Mouse (Mus musculus): ENCODE results near the gene Syf2. TPM values are rescaled to one million over a fixed set of nuclear protein-coding genes. Genes with fewer than 3 reads are reported as not detected.
"Not testable (repeated sequence)": the region's sequence is repeated elsewhere in the genome, so short reads cannot be mapped to it uniquely, and the experiment has no call there.

Syf2 gene
- 61.9 and 64.7 TPM in 2 replicates for polyA plus RNA-seq (2015; fragmentation: Nextera tagmentation; extraction: Ambion mirVana)

DNA sequence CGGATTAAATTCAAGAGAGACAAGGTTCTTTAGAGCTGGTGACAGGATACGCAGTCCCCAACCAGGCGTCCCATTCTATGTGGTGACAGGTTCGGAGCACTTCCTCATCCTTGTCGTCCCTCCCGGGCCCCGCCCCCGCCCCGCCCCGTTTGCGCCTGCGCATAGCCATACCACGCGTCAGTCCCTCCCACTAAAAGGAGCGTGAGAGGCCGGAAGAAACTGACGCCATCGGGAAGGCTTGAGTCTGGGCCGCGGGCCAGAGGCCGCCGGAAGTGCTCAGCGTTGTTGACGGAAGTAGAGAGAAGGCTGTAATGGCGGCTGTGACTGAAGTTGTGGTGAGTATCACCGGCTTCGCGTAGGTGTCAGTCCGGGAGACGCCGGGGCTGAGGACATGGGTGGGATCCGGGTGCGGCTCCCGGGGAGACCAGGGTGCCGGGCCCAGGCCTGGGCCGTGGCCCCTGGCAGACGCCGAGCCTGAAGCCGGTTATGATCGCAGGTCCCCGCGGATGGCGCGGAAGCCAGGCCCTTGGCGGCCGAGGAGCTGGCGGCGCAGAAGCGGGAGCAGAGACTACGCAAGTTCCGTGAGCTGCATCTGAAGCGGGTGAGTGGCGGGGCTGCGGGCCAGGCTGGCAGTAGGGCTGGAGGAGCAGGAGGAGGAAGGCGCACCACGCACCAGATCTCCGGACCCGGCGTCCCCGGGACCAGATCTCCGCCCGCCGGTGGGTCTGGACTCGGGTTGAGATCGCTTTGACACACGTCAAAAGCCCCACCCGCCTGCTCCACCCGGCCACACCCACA is at the start of gene Syf2:
TSS of gene Syf2 (plus strand) at position 215 of the 798 bp plus-strand sequence.
- peaks cover 29% of the 10 kb centered on the region for H3K36me3 ChIP-seq (ENCODE audit: control insufficient read depth, insufficient read depth, low read length)

DNA sequence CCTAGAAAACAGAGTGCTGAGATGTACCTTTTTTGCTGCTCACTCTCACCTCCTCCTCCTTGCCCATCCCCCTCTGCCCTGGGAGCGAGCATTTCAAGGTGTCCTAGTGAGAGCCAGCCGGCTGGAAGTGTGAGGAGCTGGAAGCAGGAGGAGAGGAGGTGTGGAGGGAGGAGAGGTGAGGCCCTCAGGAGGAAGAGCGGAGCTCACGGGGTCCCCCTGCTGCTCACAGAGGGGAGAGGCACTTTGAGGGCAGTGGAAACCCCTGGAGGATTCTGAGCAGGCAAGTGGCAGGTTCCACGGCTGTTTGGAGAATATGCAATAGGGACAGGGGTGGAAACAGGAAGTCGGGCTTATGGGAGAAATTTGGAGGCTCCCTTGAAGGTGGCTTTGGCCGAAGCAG is 47.4 kb upstream of the Syf2 start:
- Histone ChIP-seq H3K9ac (ENCODE audit: low read depth, low read length) (no peak overlapping the region), H3K27me3 (ENCODE audit: control insufficient read depth, insufficient read depth, low read depth, low read length) (no peaks in the 10 kb centered on the region), H3K4me2 (ENCODE audit: low read length) (no peak overlapping the region), H3K36me3 (ENCODE audit: control insufficient read depth, insufficient read depth, low read length) (no peaks in the 10 kb centered on the region), H3K4me1 (ENCODE audit: control insufficient read depth, insufficient read depth, low read length) (peaks cover 8% of the 10 kb centered on the region), H3K9me3 (replicated peaks; ENCODE audit: control insufficient read depth, low read length, poor library complexity, severe bottlenecking) (no peaks in the 10 kb centered on the region), H3K4me3 (ENCODE audit: low read depth, low read length) (no peak overlapping the region), H3K27ac (ENCODE audit: low read length) (no peak overlapping the region)
- 41% methylated on average over 7 of the region's 7 CpGs for WGBS
- no peak for ATAC-seq

More for the DNA sequence above, at the start of gene Syf2:
- Histone ChIP-seq H3K4me1 (ENCODE audit: control insufficient read depth, insufficient read depth, low read length) (peaks cover 16% of the 10 kb centered on the region), H3K4me3 (ENCODE audit: low read depth, low read length) (peak within 1 kb of the TSS; percentile 97), H3K27ac (ENCODE audit: low read length) (peak within 1 kb of the TSS; percentile 86), H3K27me3 (ENCODE audit: control insufficient read depth, insufficient read depth, low read depth, low read length) (no peaks in the 10 kb centered on the region), H3K4me2 (ENCODE audit: low read length) (peak within 1 kb of the TSS; percentile 95), H3K9ac (ENCODE audit: low read depth, low read length) (peak within 1 kb of the TSS; percentile 84), H3K9me3 (replicated peaks; ENCODE audit: control insufficient read depth, low read length, poor library complexity, severe bottlenecking) (no peaks in the 10 kb centered on the region)
- ATAC-seq: peak; percentile 97
- WGBS: under 1% methylated on average over 62 of the region's 68 CpGs

DNA sequence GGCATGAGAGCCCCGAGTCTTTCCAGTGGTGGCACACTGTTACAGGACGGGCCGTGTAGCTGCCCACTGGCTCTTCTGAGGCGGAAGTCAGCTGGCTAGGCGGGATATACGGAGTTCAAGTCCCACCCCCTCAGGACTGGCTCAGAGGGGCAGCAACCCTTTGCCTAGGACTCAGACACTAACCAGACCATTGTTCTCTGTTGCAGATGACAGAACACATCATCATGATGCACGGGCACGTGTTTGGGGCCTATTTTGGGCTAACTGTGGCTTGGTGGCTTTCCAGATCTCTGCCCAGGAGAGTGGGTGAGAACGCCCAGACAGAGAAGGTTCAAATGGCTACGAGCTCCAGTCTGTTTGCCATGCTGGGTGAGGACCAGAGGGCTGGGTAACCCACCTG is 46.9 kb upstream of the Syf2 start:
- H3K36me3 ChIP-seq (ENCODE audit: control insufficient read depth, insufficient read depth, low read length): no peaks in the 10 kb centered on the region
- H3K4me1 ChIP-seq (ENCODE audit: control insufficient read depth, insufficient read depth, low read length): peaks cover 8% of the 10 kb centered on the region
- no peaks in the 10 kb centered on the region for H3K27me3 ChIP-seq (ENCODE audit: control insufficient read depth, insufficient read depth, low read depth, low read length)
- H3K4me2 ChIP-seq (ENCODE audit: low read length): no peak overlapping the region
- no peak overlapping the region for H3K4me3 ChIP-seq (ENCODE audit: low read depth, low read length)
- H3K27ac ChIP-seq (ENCODE audit: low read length): no peak overlapping the region
- WGBS: 93% methylated on average over 10 of the region's 10 CpGs
- ATAC-seq: no peak
- no peaks in the 10 kb centered on the region for H3K9me3 ChIP-seq (replicated peaks; ENCODE audit: control insufficient read depth, low read length, poor library complexity, severe bottlenecking)
- H3K9ac ChIP-seq (ENCODE audit: low read depth, low read length): no peak overlapping the region

DNA sequence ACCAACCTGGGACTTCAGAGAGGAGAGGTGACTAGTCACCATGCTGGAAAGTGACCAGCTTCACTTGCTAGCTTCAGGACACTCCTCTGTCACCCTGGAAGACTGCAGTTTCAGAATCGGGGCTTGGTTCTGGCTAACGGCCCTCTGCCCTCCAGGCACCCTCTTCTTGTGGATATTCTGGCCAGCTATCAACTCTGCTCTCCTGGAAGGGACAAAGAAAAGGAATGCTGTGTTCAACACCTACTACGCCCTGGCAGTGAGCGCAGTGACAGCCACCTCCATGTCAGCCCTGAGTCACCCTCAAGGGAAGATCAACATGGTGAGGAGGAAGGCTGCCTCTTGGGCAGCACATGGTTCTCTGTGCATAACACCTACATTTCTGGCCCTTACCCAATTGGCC is 46.3 kb upstream of the Syf2 start:
- no peak overlapping the region for H3K4me2 ChIP-seq (ENCODE audit: low read length)
- no peak for ATAC-seq
- 94% methylated on average over 4 of the region's 4 CpGs for WGBS
- no peak overlapping the region for H3K9ac ChIP-seq (ENCODE audit: low read depth, low read length)
- no peaks in the 10 kb centered on the region for H3K36me3 ChIP-seq (ENCODE audit: control insufficient read depth, insufficient read depth, low read length)
- H3K27ac ChIP-seq (ENCODE audit: low read length): no peak overlapping the region
- no peak overlapping the region for H3K4me3 ChIP-seq (ENCODE audit: low read depth, low read length)
- H3K4me1 ChIP-seq (ENCODE audit: control insufficient read depth, insufficient read depth, low read length): peaks cover 5% of the 10 kb centered on the region
- no peaks in the 10 kb centered on the region for H3K27me3 ChIP-seq (ENCODE audit: control insufficient read depth, insufficient read depth, low read depth, low read length)
- no peaks in the 10 kb centered on the region for H3K9me3 ChIP-seq (replicated peaks; ENCODE audit: control insufficient read depth, low read length, poor library complexity, severe bottlenecking)

DNA sequence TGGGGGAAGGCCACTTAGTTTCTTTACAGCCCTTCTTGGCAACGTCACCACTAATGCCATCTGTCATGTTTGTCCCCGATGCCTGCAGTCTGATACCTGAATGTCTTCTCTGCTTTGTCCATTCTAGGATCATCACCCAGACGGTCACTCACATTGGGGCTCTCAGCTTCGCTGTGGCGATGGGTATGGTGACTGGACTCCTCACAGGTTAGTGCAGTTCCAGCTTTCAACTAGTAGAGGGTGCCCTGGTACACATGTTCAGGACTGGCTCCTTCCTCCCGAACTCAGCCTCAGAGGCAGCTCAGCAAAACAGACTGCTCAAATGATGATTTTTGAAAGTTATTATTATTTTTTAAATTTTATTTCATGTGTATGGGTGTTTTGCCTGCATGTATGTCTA is 38.6 kb upstream of the Syf2 start:
- Histone ChIP-seq H3K27me3 (ENCODE audit: control insufficient read depth, insufficient read depth, low read depth, low read length) (no peaks in the 10 kb centered on the region), H3K9ac (ENCODE audit: low read depth, low read length) (no peak overlapping the region), H3K4me3 (ENCODE audit: low read depth, low read length) (no peak overlapping the region), H3K4me1 (ENCODE audit: control insufficient read depth, insufficient read depth, low read length) (no peaks in the 10 kb centered on the region), H3K27ac (ENCODE audit: low read length) (no peak overlapping the region), H3K4me2 (ENCODE audit: low read length) (no peak overlapping the region), H3K9me3 (replicated peaks; ENCODE audit: control insufficient read depth, low read length, poor library complexity, severe bottlenecking) (no peaks in the 10 kb centered on the region), H3K36me3 (ENCODE audit: control insufficient read depth, insufficient read depth, low read length) (peaks cover 4% of the 10 kb centered on the region)
- 82% methylated on average over 6 of the region's 6 CpGs for WGBS
- ATAC-seq: no peak

DNA sequence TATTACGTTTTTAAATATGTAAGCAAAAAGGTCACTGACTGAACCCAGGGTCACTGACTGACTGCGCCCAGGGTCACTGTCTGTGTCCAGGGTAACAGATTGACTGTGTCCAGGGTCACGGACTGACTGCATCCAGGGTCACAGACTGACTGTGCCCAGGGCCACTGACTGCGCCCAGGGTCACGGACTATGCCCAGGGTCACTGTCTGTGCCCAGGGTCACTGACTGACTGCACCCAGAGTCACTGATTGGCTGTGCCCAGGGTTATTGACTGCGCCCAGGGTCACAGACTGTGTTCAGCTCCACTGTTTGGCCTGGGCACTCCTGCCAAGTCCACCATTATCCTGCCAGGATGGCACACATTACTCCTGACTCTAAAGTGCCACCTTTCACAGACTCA is 33.4 kb upstream of the Syf2 start:
- Histone ChIP-seq H3K4me2 (ENCODE audit: low read length) (no peak overlapping the region), H3K4me3 (ENCODE audit: low read depth, low read length) (no peak overlapping the region), H3K27ac (ENCODE audit: low read length) (no peak overlapping the region), H3K36me3 (ENCODE audit: control insufficient read depth, insufficient read depth, low read length) (peaks cover 37% of the 10 kb centered on the region), H3K9ac (ENCODE audit: low read depth, low read length) (no peak overlapping the region), H3K27me3 (ENCODE audit: control insufficient read depth, insufficient read depth, low read depth, low read length) (no peaks in the 10 kb centered on the region), H3K4me1 (ENCODE audit: control insufficient read depth, insufficient read depth, low read length) (no peaks in the 10 kb centered on the region), H3K9me3 (replicated peaks; ENCODE audit: control insufficient read depth, low read length, poor library complexity, severe bottlenecking) (no peaks in the 10 kb centered on the region)
- 93% methylated on average over 6 of the region's 6 CpGs for WGBS
- ATAC-seq: no peak

DNA sequence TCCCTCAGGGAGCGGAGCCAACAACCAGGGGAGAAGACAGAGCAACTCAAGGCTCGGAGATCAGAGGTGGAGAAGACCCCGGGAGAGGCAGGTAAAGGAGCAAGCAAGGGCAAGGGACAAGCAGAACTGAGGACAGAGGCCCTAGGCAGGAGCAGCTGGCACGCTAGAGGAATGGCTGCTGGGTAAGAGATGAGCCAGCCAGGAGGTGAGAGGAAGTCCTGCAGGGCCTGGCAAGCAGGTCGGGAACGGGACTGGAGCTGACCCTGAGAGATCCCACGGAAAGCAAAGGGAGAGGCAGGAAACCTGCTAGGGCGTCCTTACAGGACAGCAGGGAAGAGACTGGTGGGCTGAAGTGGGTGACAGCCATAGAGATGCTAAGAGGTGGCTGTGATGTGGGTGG is 29.6 kb upstream of the Syf2 start:
- ATAC-seq: no peak
- 95% methylated on average over 8 of the region's 8 CpGs for WGBS

DNA sequence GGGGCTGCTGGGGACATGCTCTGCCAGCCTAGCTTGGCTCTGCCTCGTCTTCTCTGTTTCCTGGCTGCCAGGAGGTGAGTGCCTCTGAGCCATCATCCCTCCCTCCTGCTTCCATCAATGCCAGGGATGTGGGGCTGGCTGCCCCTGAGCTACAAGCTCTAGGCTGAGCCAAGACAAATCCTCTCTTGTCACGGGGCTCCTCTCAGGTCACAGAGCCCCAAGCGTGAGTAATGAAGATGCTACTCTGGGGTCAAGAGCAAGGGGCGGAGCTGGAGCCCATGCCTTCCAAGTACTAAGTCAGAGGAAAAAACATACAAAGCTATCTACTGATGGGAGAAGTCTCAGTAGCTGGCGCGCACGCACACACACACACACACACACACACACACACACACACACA is 27.7 kb upstream of the Syf2 start:
- Histone ChIP-seq H3K4me1 (ENCODE audit: control insufficient read depth, insufficient read depth, low read length) (no peaks in the 10 kb centered on the region), H3K36me3 (ENCODE audit: control insufficient read depth, insufficient read depth, low read length) (peaks cover 60% of the 10 kb centered on the region), H3K27me3 (ENCODE audit: control insufficient read depth, insufficient read depth, low read depth, low read length) (no peaks in the 10 kb centered on the region), H3K27ac (ENCODE audit: low read length) (no peak overlapping the region), H3K4me2 (ENCODE audit: low read length) (no peak overlapping the region), H3K9me3 (replicated peaks; ENCODE audit: control insufficient read depth, low read length, poor library complexity, severe bottlenecking) (no peaks in the 10 kb centered on the region), H3K9ac (ENCODE audit: low read depth, low read length) (no peak overlapping the region), H3K4me3 (ENCODE audit: low read depth, low read length) (no peak overlapping the region)
- WGBS: 81% methylated on average over 7 of the region's 7 CpGs
- ATAC-seq: no peak

More for the DNA sequence above, 29.6 kb upstream of the Syf2 start:
- Histone ChIP-seq H3K27ac (ENCODE audit: low read length) (no peak overlapping the region), H3K4me2 (ENCODE audit: low read length) (no peak overlapping the region), H3K4me1 (ENCODE audit: control insufficient read depth, insufficient read depth, low read length) (no peaks in the 10 kb centered on the region), H3K9ac (ENCODE audit: low read depth, low read length) (no peak overlapping the region), H3K27me3 (ENCODE audit: control insufficient read depth, insufficient read depth, low read depth, low read length) (no peaks in the 10 kb centered on the region), H3K36me3 (ENCODE audit: control insufficient read depth, insufficient read depth, low read length) (peaks cover 62% of the 10 kb centered on the region), H3K4me3 (ENCODE audit: low read depth, low read length) (no peak overlapping the region), H3K9me3 (replicated peaks; ENCODE audit: control insufficient read depth, low read length, poor library complexity, severe bottlenecking) (no peaks in the 10 kb centered on the region)

DNA sequence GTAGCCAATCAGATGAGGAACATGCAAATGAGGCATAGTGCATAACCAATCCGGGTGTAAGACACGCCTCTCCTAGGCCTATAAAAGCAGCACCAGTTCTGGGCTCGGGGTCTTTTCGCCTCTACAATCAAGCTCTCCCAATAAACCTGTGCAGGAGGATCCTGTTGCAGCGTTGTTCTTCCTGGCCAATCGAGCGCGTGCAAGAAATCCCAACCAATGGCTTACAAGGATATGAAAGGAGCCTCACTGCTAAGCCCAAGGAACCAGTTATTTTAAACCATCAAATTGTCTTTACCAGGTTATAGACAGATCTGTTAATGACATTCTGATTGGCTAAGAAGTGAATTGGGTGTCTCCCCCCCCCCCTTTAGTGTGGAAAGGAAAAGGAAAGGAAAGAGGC is 19.3 kb upstream of the Syf2 start:
- WGBS: 95% methylated on average over 6 of the region's 8 CpGs
- H3K9me3 ChIP-seq (replicated peaks; ENCODE audit: control insufficient read depth, low read length, poor library complexity, severe bottlenecking); H3K9ac ChIP-seq (ENCODE audit: low read depth, low read length); ATAC-seq; H3K27ac ChIP-seq (ENCODE audit: low read length); H3K27me3 ChIP-seq (ENCODE audit: control insufficient read depth, insufficient read depth, low read depth, low read length); H3K4me2 ChIP-seq (ENCODE audit: low read length); H3K4me1 ChIP-seq (ENCODE audit: control insufficient read depth, insufficient read depth, low read length); H3K4me3 ChIP-seq (ENCODE audit: low read depth, low read length): not testable (repeated sequence)
- H3K36me3 ChIP-seq (ENCODE audit: control insufficient read depth, insufficient read depth, low read length): peaks cover 14% of the 10 kb centered on the region
